Mouse (Mus musculus) fibroblast of lung, adult 2 months (primary cell): ENCODE measurements around the gene Dnajc19.
"Not testable (repeated sequence)": the region's sequence is repeated elsewhere in the genome, so short reads cannot be mapped to it uniquely, and the experiment has no call there.

Experiments
- DNase-seq: peaks from one replicate; pipeline ENCODE4 v3.0.0-alpha.2; 2011; ENCODE audit warnings: low read depth

The Dnajc19 gene

DNA sequence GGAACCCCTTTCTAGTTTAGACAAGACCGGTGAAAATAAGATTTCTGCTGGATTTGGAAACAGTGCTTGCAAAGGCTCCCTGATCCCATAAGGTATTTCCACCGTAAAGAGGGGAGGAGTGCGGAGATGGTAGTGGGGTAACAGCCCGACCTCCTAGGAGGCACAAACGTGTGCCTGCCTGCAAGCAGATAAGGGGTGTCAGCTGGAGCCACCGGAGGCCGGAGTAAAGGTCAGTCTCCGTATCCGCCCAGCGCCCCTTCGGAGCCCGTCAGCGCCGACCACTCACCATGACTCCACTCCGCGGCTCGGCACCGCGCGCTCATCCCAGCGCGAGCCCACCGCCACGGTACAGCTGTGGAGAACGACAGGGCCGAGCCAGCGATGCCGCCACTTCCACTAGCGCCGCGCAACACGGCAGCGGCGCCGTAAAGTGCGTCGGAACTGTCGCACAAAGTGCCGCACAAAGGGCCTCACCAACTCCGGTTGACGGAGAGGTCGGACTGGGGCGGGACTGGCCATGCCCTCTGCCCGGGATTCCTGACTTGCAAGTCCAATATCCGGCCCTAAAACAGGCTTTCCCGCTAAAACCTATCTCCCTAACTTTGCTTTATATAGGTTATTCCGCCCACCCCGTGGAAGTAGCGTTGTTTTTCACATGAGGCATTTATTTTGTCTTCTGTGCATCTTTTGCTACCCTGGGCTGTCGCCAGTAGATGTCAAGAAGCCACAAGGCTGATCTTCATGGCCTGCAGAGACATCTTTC is at the start of gene Dnajc19:
Gene Dnajc19, minus strand, starts transcription at position 422 of the 763 bp plus-strand sequence.
- peak; percentile 78 for DNase-seq

DNA sequence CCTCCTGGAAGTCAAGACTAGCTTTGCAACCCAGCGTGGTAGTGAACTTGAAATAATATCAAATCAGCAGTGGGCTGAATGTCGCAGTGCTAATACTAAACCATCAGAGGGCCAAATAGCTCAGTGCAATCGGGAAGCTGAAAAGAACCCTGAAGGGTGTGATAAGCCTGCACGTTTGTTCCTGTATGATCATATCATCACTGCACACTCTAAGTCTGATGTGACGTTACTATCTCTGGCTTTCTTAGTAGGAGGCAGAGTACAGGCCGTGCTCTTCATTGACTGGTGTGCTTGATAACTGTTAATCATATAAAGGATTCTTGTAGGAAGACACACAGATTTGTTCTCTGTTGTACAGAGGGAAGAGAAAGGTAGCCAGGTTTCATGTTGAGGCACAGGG is 48.8 kb upstream of the Dnajc19 start:
- DNase-seq, result no peak

DNA sequence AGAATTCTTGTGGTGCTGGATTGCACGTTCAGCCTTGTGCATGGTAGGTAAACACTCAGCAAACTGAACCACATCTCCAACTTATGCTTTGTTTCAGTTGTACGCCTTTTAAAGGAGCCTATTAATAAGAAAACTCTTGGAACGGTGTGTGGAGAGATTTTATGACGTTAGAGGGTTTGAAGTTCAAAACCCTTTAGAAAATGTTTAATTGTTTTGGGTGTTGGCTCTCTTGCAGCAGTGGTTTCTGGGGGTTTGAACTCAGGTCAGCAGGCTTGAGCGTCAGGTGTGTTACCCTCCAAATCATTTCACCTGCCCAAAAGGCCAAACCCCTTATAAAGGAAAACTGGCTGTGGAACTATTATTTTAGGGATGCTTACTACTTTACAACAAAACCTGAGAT is 40.2 kb upstream of the Dnajc19 start:
- no peak for DNase-seq

DNA sequence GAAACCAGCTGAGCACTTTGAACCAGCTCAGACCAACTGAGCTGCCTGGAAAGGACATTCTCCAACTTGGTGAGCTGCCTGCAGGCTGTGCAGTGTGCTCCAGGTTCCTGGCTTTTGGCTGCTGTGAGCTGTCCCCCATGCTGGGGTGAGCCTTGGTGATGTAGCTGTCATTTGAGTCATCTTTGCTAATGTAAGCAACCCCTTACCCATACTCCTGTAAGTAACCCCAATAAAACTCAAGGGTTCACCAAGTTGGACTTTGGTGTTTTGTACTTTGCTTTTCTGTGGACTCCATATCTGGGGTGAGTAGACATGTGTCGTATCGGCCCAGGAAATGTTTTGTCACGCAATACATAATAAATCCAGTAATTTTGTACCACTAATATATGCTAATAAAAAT is 39.7 kb upstream of the Dnajc19 start:
- DNase-seq, result no peak

DNA sequence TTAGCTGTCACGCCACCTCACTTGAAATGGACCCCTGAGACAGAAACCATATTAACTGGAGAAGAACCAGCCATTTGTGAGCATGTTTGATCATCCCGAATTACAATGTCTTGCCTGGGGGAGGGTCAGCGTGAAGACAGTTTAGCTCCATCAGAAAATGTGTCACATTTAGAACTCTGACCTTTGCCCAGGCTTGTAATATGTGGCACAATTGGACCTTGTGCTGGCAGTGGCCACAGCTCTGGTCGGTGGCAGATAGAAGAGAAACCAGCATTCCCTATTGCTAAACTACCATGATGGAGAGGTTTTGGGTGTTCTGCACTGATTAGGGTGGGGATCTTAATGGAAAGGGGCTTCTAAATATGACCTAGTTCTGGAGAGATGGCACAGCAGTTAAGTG is 38.7 kb upstream of the Dnajc19 start:
- DNase-seq, result no peak

DNA sequence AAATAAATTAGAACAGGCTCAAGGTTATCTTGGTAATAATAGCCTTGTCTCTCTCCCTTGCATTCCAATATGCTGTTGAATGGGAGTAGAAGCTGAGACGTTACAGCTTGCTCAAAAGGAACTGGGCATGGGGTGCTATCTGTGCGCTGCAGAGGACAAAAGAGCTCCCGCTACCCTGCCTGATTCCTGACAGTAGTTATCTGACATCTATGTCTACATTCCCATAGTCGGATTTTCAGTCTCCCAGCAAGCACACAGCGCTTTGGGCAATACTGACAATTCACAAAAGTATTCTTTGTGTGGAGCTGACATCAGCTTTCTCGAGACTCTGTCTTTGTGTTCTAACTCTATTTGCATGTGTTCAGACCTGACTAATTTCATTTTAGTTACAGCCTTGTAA is 34.7 kb upstream of the Dnajc19 start:
- no peak for DNase-seq

DNA sequence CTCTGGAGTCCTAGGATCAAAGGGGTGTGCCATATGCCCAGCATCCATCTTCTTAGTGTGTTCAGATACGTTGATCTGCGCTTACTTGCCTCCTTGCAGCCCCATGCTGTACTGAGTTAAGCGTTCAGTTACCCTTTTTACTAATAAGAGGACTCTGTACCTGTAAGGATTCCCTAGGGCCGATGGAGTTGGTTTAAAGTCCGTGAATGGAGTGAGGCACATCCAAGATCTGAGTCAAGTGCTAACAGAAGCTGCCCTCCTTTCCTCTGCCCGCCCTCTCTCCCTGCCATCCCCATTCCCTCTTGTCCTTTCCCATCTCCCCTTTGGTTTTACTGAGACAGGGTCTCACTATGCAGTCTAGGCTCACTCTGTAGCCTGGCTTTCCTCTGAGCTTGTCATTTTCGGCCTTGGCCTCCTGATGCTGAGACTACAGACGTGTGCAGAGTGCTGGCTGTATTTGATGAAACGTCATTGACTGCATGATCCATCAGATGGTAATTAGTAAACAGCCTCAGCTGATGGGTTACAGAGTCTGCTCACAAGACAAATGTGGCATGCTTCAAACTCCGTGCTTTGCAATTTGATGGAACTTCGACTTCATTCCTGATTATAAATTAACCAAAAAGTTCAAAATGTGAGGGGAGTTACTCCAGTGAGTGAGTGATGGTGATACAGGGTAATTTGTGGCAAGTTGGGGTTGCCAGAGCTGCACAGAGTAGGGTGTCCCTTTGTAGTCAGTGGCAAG is 31.0 kb upstream of the Dnajc19 start:
- DNase-seq, result no peak

DNA sequence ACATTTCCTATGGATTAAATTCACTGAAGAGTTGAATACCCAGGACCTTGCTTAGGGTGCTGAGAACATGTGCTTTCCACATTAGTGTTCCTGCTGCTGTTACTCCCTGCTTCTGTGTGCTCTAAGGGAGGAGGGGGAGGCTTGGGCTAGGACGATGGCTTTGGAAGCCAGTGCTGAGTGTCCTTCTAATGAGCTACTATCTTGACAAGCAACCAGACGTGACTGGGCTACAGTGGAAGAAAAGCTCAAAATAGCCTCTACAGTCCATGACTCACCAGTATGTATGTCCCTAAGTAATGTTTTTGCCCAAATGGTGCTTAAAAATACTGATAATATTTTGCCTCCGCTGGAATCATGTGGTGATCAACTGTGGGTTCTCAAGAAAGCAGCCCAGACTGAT is 26.5 kb upstream of the Dnajc19 start:
- no peak for DNase-seq

DNA sequence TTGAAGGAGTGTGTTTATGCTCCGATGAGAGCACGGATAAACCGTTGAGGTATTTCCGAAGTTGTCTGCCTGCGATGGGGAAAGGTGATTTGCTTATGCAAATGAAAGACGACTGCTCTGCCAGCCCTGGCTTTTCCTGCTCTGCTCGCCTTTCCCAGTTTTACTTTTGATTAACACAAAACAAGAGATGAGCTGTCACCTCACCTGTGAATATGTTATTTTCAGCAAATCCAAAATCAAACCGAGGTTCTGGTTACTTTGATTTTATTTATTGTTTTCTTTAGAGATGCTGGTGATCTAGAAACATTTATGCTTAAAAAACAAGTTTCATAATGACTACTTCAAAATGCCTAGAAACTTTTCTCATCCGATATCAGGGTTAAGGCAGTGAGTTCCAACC is 25.3 kb upstream of the Dnajc19 start:
- no peak for DNase-seq

DNA sequence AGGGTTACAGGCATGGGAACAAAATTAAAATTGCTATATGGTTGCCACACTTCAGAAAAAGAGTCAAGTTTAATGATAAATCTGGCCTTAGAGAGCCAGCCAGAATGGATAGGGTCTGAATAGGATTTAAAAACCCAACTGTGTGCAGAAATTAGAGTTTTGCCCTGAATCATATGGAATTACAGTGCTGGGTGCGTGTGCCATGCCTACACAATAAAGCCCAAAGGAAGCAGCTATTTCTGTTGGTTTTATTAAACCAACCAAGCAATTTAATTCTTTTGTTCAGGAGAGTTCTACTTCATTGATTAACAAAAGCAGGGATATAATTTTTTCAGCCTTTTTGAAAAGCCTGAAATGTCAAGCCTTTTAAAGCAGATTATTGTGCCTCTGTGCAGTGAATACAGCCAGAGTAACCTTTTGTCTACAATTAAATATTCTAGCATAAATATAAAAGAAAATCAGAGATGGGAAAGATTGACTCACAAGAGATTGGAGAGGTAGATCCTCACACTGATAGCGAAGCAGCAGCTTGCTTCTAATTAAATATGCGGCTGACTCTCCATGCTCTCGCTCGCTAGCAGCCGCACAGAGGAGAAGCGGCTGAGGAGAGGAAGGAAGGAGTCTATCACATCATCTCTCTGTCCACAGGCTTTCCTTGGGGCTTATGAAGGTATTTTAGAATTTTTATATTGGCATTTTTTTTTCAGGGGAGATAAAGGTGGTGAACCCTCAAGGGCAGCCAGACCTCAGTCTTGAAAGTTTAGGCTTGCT is 23.0 kb upstream of the Dnajc19 start:
- no peak for DNase-seq

DNA sequence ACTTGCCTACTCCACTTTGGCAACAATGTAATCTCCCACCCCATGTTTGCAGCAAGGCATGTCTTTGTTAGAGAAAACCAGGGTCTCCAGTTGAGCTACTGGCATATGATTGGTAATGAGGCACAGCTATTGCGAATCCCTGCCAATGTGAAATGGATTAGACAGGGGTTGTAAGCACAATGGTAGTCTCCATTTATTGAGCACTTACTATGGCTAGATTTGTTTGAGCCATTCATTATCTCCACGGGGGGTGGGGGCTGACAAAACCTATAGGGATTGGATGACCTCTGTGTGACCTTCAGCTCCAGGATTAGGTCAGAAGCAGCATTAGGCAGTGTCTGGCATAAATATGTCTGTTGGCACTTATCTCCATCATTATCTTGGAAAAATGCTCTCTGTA is 21.8 kb upstream of the Dnajc19 start:
- DNase-seq, result no peak

DNA sequence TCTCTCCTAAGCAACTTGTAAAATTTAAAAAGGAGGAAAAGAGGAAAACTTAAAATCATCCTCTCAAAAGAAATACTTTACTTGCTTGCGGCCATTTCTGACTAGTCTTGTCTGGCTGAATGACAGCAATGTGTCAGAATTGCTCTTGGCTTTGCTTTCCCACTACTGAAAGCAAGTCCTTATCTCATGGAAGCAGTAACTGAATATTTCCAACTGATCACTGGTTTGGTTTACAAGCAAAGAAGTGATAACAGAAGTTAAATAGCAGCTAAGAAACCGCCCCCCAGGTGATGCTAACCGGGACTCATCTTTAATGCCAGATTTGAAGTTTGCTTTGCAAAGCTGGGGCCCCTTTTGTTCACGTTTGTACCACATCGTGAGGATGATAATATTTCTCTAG is 2.5 kb upstream of the Dnajc19 start:
- DNase-seq, result no peak

DNA sequence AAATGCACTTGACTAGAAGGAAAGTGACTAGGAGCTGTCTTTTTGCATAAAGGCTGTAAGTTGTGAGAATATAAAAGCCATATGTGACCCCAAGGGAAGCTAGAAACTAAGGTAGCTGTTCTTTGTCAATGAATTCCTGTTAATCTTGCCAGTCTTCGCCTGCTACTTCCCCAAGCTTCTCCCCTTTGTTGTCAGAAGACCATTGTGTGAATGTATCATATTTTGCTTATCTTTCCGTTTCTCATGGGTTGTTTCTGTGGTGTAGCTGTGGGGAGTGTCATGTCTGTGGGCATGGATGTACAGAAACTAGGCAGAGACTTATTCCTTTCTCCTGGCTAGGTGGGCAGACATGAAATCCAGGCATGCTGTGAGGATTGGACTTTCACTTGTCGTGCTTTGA is 808 bp upstream of the Dnajc19 start:
- no peak for DNase-seq

DNA sequence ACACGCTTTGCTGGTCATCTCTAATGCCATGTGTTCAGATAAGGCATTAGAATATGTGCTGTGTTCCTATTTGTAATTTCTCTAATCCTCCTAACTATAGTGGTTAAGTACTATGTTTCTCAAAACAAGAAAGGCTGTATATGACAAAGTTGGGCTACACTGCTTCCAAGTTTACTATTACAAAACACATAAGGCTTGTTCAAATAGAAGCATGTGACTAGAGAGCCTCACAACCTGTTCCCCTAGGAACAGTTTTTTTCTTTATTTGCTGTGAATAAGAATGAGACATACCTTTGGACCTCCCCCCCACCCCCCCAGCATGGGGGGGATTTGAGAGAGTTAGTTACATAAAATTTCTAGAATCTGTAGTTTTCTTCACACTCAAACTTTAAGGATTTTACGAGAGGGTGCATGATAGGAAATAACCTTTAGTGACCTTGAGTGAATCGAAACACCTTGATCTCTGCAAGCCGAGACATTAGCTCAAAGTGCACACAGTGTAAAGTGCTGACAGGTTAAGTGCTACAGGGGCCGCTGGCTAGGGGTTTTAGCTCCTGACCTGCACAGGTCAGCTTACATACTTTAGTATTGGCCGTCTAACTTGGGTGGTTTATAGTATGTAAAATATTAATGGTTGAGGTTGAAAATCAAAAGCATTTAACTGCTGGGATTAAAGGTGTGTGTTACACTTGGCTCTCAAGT is 4.9 kb downstream of the Dnajc19 start:
- no peak for DNase-seq

DNA sequence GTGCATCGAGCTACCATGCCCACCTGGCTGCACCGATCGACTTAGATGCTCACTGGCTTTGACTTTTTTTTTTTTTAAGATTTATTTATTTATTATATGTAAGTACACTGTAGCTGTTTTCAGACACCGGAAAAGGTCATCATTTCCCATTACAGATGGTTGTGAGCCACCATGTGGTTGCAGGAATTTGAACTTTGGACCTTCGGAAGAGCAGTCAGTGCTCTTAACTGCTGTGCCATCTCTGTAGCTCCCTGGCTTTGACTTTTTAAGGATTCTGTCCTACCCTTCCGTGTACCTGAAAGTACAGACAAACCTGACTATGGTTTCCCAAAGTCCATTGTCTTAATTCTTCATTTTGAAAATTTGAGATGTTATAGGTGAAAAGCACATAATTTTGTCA is 8.4 kb downstream of the Dnajc19 start:
- no peak for DNase-seq

DNA sequence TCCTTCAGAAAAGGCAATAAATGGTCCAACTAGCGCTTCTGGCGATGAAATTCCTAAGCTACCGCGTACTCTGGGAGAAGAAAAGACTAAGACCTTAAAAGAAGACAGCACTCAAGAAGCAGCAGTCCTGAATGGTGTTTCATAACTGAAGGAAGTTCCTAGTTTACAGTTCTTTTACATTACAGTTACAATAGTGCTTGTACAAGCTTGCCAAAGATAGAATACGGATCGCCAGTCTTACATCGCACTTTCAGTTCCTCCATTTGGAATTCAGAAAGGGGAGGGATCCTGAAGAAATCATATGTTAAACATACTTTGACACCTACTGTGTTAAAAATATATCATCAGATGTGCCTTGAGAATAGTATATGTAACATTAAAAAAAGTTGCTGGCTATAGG is 12.2 kb downstream of the Dnajc19 start:
- not testable (repeated sequence) for DNase-seq

DNA sequence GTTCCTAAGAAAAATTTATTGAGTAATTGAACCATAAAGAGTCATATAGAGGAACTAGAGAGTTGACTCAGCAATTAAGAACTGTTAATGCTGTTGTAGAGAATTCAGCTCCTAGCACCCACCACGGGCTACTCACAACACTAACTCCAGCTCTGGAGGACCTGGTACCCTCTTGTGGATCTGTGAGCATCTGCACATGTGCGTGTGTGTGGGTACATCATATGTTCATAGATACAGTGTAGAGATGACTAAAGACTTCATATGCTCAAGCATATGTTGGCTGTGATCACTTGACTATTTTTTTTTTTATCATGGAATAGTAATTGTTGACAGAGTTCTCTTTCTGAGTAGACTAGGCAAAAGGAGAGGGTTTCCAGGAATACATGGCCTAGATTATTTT is 18.8 kb downstream of the Dnajc19 start:
- DNase-seq, result no peak

DNA sequence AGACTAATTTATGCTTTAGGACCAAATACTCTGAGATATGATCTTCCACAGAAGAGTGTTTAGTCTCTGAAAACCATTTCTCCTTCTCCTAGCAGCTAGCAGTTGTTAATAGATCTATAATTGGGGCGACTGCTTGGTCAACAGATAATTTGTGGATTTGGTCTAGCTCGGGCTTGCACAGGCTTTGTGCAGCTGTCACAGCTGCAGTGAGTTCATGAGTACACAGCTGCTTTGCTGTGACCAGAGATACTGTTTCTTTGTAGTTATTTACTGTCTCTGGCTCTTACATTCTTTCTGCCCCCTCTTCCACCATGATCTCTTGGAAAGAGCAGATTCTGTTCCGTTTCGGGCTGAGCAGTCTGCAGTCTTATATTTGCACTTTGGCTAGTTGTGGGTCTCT is 39.1 kb downstream of the Dnajc19 start:
- no peak for DNase-seq

DNA sequence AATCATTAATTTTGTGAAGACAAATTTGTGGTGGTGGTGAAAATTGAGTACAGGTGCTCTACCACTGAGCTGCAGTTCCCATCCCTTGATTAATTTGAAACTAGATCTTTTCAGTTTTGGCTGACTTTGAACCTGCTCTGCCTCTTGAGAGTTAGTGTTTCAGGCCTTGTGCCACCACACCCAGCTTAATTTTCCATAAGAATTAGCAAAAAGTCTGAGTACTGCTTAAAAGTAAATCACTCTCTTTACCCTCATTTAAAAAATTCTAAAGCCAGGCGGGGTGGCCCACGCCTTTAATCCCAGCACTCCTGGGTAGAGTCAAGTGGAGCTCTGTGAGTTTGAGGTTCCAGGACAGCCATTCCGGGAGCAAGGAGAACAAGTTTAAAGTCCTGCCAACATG is 45.4 kb downstream of the Dnajc19 start:
- DNase-seq, result no peak

DNA sequence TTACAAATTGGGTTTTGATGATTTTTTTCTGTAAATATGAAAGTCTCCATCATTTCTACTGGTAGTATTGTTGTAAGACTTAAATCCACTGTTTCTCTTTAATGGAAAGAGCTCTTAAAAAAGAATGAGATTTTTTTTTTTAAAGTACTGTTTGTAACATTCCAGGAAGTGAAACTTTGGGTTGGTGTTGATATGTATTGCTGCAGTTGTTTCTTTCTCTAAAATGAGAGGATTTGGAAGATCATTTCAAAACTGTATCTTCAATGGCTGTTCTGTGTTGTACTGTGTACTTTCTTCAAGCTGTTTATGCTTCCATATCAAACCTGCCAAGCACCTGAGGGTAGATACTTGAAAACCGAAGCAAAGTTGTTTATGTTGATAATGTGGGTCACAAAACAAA is 46.3 kb downstream of the Dnajc19 start:
- no peak for DNase-seq

DNA sequence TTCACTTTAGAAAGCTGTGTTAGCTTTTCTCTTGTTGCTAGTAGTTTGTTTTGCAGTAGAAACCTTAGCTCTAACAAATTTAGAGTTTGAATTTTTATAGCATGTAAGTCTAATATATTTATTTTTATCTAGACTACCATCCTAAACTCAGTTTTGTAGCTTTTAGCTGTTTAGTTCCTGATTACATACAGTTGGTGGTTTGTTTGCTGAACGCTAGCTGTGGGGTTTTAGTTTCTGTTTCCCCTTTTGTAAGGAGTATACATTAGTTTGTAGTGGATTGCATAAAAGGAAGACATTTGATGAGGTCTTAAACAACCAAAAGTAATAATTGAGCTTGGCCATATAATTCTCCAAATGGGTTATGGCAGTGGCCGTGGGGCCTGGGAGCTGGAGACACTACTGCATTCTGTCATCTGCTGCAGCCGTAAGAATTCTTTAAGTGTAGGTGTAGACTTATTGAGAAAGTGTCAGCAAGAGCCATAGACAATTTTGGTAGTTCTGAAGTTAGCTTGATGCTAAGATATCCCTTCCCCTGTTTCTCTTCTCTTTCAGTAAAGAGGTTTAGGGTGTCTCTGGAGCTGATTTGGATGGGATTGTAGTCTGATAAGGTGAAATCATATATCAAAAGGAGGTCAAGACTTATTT is 47.3 kb downstream of the Dnajc19 start:
- DNase-seq, result no peak

DNA sequence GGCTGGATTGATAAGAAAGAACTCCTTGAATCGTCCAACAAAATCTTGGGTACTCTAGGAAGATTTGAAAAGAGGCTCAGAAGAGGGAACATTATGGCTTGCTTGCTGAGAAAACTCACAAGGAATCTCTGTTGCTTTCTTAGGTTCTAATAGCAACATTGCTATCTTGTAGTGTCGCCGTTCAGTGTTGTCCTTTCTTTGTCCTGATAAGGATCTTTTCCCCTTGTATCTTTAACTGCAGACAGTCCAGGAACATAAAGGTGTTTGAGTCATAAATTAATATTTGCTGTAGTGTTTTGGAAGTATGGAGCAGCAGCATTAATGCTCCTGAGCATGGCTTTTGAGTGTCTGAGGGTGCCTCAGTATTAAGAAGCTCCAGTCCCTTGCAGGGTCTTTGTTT is 50.5 kb downstream of the Dnajc19 start:
- no peak for DNase-seq
